Mouse (Mus musculus): ENCODE results near the gene Gm2974.
"Not testable (repeated sequence)": the region's sequence is repeated elsewhere in the genome, so short reads cannot be mapped to it uniquely, and the experiment has no call there.

Gm2974 gene

DNA sequence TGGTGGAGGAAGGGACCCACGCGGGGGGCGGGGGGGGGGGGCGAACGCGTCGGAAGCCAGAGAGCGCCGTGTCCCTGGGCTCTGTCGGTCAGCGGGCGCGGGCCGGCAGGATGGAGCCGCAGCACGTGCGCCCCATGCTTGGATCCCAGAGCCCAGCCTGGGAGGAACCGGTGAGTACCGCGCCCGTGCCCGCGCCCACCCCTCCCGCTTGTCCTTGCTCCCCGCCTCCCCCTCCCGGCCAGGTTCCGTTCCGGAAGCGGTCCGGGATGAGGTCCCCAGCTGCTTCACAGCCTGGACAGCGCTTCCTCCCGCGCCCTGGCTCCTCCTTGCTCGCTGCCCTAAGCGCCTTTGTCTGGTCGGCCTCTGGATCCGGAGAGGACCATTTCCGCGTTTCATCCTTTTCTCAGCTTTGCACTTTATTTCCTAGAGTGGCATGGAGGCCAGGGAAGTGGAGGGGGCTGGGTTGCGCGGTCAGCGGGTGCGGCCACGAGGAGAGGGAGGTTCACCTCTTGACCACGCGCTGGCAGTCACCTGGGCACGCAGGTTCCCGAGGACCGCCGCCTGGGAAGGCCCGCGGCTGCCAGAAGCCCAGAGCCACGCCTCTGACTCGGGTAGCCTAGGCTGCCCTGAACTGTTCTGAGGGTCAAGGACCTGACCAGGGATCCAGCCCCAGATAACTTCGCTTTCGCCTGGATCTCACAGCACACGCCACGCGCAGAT is at the start of gene Gm2974:
TSS of gene Gm2974 (plus strand) at position 86 of the 720 bp plus-strand sequence.
- peak; percentile 13 to 23 for DNase-seq

DNA sequence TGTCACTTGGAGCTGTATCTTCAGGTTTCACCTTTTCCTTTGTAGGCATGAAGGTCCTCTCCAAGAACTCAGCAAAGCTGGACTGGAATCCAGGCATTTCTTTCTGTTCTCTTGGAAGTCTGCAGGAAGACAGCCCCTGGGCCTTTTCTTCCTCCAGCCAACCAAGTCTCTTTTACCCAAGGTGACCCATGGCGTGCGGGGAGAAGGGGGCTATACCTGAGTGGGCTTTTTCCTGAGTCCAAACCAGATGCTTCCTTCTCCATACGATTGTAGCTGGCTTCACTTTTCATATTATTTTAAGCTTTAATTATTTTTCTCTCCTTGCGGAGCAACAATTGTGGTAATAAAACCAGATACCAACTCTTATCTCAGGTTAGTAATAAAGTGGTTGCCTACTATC is 40.7 kb upstream of the Gm2974 start:
- DNase-seq: not testable (repeated sequence)

DNA sequence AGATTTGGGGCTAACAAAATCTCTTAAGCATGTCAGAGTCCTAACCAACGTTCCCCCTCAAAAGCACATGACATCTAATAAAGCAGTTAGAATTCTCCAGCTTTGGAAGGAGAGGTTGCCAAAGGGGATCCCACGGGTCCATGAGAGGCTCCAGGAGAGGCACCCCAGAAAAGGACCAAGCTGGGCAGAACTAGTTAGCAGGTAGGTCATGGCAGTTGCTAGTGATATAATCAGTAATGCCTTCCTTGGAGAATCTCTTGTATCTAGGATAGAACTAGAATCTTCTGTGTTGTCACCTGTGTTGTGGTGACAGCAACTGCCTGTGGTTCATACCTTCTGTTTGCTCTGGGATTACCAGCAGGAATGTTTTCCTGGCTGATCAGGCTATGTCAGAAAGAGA is 17.6 kb upstream of the Gm2974 start, which contains the start of gene Gm3127:
TSS of gene Gm3127 (plus strand) at position 301 of the 400 bp plus-strand sequence.
- not testable (repeated sequence) for DNase-seq

DNA sequence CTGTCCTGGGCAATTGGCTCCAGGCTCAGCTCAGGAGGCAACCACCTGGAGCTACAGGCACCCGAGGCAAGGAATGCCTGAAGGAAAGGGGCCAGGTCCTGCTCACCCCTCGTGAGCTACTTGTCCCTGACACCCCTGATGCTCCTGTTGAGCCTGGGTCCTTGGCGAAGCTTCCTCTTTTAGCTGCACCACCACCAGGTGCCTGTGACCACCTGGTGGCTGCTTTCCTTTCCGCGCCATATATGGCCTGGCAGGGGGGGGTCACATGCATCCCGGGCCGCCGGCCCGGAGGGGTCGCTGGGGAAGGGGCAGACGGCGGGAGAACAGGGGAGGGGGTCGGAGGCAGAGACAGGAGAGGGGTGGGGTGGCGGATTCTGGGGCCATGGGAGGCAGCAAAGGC is 346 bp upstream of the Gm2974 start:
- DNase-seq: peak; percentile 1

DNA sequence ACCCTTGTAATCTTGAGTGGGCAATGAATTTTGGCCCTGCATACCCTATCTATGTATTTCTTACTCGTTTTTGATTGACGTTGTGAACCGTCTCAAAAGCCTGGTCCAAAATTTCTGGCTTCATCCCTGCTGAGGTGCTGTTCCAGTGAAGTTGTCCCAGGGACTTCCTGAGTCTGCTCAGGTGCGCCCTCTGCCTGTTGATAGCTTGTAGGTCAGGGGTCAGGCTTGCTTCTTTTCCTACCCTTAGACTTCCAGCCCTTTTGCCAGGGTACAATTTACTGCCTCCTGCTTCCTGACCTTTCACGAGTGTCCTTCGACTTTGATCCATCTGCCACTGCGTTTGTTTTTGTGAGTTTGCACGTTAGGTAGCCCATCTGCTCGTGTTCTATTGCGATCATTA is 999 bp downstream of the Gm2974 start:
- peak; percentile 5 to 12 for DNase-seq

DNA sequence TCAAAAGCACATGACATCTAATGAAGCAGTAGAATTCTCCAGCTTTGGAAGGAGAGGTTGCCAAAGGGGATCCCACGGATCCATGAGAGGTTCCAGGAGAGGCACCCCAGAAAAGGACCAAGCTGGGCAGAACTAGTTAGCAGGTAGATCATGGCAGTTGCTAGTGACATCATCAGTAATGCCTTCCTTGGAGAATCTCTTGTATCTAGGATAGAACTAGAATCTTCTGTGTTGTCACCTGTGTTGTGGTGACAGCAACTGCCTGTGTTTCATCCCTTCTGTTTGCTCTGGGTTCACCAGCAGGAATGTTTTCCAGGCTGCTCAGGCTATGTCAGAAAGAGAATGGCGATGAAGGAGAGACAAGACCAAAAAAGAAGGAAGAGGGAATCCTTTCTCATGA is 67.0 kb downstream of the Gm2974 start, which contains the start of gene Gm3138:
TSS of gene Gm3138 (plus strand) at position 301 of the 400 bp plus-strand sequence.
- not testable (repeated sequence) for DNase-seq

Data from cerebellum, postnatal 14 days (tissue).